Mouse (Mus musculus): ENCODE measurements around the gene Pithd1. TPM values are rescaled to one million over a fixed set of nuclear protein-coding genes. Genes with fewer than 3 reads are reported as not detected.

Gene Pithd1
- polyA plus RNA-seq, 1 experiment from 2014 or later, result 69.6 TPM

DNA sequence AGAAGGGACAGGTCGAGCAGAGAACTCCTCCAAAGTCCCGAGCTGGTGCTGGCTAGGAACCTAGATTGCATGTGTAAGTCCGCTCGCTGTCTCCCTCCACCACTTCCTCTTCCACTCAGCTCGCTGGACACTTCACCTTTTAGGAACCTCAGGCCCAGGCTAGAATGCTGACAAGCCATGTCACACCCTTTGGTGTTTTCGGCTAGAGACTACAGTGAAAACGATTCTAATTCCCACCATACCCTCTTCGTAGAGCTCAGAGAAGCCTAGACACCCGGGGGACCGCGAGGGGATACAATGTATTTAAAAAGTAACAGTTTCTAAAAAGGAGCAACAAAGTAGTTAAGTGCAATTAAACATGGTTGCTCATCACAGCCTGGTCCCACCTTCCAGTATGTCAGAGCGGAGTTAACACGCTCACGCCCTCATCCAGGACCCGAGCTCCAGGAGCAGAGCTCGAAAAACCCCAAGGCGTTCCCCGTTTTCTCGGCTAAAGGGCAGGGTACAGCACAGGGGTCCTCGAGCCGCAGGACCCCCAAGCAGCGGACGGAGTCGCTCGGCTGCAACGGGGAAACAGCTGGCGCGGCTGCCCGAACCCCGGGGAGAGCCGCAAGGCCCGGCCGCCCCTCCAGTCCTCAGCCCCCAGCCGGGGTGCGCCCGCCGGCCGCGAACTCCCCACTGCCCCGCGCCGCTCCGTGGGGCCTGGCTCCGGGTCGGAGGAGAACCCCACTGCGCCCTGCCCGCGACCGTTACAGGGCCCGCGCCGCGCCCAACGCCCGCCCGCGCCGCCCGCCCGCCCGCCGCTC is 33.9 kb upstream of the Pithd1 start:
- Histone ChIP-seq H3K27me3 (no peaks in the 10 kb centered on the region), H3K9ac (replicated peaks) (peak overlapping the region; percentile 98), H3K9me3 (no peaks in the 10 kb centered on the region), H3K27ac (peak overlapping the region; percentile 85), H3K4me3 (replicated peaks) (peak overlapping the region; percentile 99), H3K4me1 (replicated peaks) (peaks cover 14% of the 10 kb centered on the region), H3K36me3 (no peaks in the 10 kb centered on the region), H3K4me2 (peak overlapping the region; percentile 94)
- ATAC-seq (ENCODE audit: insufficient number of reproducible peaks, insufficient read depth, low FRiP score, low TSS enrichment, low read depth), result peak; percentile 61; the same call in 1 of the 2 replicates
- 1% methylated on average over 59 of the region's 62 CpGs for WGBS

DNA sequence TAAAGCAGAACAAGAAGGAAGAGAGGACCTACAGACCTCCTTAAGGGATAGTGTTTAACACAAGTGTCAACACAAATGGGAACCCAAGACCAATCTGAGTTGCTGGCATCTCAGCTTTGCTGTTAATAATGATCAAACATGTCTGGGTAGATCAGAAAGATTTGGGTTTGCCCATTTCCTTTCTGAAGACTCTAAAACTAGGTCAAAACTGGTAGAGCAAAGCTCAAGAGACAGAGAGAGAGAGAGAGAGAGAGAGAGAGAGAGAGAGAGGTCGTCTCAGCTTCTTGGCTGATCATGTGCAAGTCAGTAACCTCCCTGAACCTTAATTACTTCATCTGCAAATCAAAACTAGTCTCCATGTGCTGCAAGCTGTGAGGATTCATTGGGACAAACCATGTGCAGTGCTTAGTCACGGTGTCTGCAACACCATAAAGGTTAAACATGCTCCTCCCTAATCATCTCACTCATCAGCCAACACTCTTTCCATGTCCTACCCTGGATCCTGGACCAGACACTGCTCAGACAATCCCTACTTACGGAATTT is 29.1 kb upstream of the Pithd1 start:
- Histone ChIP-seq H3K27me3 (no peaks in the 10 kb centered on the region), H3K4me1 (replicated peaks) (peaks cover 14% of the 10 kb centered on the region), H3K4me2 (no peak overlapping the region), H3K9me3 (no peaks in the 10 kb centered on the region), H3K4me3 (replicated peaks) (no peak overlapping the region), H3K27ac (no peak overlapping the region), H3K9ac (replicated peaks) (no peak overlapping the region), H3K36me3 (peaks cover 32% of the 10 kb centered on the region)
- 84% methylated on average over 3 of the region's 3 CpGs for WGBS
- ATAC-seq (ENCODE audit: insufficient number of reproducible peaks, insufficient read depth, low FRiP score, low TSS enrichment, low read depth), result no peak

DNA sequence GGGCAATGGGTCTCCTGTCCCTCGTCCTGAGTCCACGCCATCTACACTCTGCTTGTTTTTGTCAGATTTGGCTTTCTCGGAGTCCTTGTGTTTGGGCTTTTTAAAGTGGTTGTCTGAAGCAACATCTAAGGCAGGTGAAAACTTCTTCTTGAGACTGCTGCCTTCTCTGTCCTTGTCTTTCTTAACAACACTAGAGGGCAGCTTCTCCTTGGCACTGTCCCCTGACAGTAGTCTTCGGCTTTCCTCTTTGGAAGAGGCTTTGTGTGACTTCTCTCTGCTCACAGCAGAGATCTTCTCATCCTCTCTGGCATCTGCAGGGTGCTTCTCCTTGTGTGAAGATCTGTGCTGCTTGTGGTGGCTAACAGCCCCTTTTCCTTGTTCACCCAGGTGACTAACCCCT is 23.5 kb upstream of the Pithd1 start:
- H3K9ac ChIP-seq (replicated peaks), result no peak overlapping the region
- WGBS, result 96% methylated on average over 4 of the region's 4 CpGs
- H3K4me3 ChIP-seq (replicated peaks), result no peak overlapping the region
- ATAC-seq (ENCODE audit: insufficient number of reproducible peaks, insufficient read depth, low FRiP score, low TSS enrichment, low read depth), result no peak
- peaks cover 83% of the 10 kb centered on the region for H3K36me3 ChIP-seq
- H3K27me3 ChIP-seq, result no peaks in the 10 kb centered on the region
- H3K27ac ChIP-seq, result no peak overlapping the region
- H3K9me3 ChIP-seq, result no peaks in the 10 kb centered on the region
- H3K4me1 ChIP-seq (replicated peaks), result no peaks in the 10 kb centered on the region
- no peak overlapping the region for H3K4me2 ChIP-seq

DNA sequence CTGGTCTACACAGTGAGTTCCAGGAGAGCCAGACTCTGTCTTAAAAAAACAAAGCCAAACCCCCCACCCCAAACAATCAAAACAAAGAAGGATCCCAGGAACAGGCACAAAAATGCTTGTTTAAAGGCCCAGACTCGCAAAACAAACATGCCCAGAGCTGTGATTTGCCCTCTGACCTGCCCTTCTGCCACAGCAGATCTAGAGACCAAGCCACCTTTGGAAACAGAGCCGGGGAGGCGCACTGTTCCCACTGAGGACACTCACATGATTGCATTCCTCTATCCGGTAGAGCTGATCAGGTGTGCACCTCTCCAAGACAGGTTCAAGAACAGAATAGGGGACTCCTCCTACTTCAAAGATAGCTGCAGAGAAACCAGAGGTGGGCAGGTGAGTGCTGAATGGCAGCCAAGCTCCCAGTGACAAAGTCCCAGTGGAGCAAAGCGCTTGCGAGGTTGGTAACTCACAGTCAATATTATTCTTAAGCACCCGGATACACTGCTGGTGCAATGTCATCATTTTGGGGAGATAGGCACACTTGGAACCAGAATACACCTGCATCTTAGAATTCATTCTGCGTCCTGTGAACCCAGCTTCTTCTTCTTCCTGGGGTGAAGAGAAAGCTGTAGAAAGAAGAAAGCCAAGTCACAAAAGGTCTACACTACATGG is 21.9 kb upstream of the Pithd1 start:
- Histone ChIP-seq H3K9me3 (no peaks in the 10 kb centered on the region), H3K4me2 (no peak overlapping the region), H3K4me1 (replicated peaks) (no peaks in the 10 kb centered on the region), H3K36me3 (peaks cover 93% of the 10 kb centered on the region), H3K4me3 (replicated peaks) (no peak overlapping the region), H3K27me3 (no peaks in the 10 kb centered on the region), H3K27ac (no peak overlapping the region), H3K9ac (replicated peaks) (no peak overlapping the region)
- 95% methylated on average over 8 of the region's 8 CpGs for WGBS
- ATAC-seq (ENCODE audit: insufficient number of reproducible peaks, insufficient read depth, low FRiP score, low TSS enrichment, low read depth), result no peak

DNA sequence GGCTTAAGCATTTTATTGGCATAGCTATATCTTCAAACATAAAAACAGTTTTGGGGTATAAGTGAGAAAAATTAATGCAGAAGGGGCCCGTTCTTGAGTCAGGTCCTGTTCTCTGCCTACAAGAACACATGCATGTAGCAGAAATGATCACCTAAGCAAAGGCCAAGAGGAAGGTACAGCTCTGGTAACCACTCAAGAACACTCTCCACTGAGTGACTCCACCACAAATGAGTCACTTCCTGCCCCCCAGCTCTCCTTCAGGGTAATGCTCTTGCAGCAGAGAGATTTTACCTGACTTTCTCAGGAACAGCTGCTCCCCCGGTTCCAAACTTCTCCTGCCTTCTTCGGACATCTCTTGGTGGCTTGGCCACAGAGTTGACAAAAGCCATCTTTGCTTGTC is 19.8 kb upstream of the Pithd1 start:
- WGBS, result 96% methylated on average over 3 of the region's 3 CpGs
- Histone ChIP-seq H3K27me3 (no peaks in the 10 kb centered on the region), H3K36me3 (peaks cover 96% of the 10 kb centered on the region)

DNA sequence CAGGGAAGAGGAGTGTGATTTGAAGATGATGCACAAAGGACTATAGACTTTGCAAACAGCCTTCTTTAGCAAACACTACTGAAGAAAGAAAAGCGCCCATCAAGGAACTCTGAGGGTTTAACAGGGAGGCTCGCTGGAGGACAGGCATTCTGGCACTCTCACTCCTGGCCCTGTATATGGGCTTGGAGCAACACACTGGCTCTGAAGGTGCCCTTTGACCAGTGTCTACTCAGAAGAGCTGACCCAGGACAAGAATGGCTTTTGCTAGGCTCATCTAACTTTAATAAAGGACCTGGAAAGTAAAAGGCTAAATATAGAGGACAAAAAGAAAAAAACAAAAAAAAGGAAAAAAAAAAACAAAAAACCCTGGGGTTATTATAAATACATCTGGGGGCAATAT is 17.9 kb upstream of the Pithd1 start:
- Histone ChIP-seq H3K9ac (replicated peaks) (no peak overlapping the region), H3K4me2 (no peak overlapping the region), H3K27me3 (no peaks in the 10 kb centered on the region), H3K4me3 (replicated peaks) (no peak overlapping the region), H3K4me1 (replicated peaks) (no peaks in the 10 kb centered on the region), H3K27ac (no peak overlapping the region), H3K36me3 (peaks cover 85% of the 10 kb centered on the region), H3K9me3 (no peaks in the 10 kb centered on the region)
- WGBS, result 93% methylated on average over 2 of the region's 2 CpGs
- no peak for ATAC-seq (ENCODE audit: insufficient number of reproducible peaks, insufficient read depth, low FRiP score, low TSS enrichment, low read depth)

More for the DNA sequence above, 19.8 kb upstream of the Pithd1 start:
- no peak overlapping the region for H3K9ac ChIP-seq (replicated peaks)
- H3K4me2 ChIP-seq, result no peak overlapping the region
- ATAC-seq (ENCODE audit: insufficient number of reproducible peaks, insufficient read depth, low FRiP score, low TSS enrichment, low read depth), result no peak
- H3K9me3 ChIP-seq, result no peaks in the 10 kb centered on the region
- H3K27ac ChIP-seq, result no peak overlapping the region
- H3K4me1 ChIP-seq (replicated peaks), result no peaks in the 10 kb centered on the region
- no peak overlapping the region for H3K4me3 ChIP-seq (replicated peaks)

DNA sequence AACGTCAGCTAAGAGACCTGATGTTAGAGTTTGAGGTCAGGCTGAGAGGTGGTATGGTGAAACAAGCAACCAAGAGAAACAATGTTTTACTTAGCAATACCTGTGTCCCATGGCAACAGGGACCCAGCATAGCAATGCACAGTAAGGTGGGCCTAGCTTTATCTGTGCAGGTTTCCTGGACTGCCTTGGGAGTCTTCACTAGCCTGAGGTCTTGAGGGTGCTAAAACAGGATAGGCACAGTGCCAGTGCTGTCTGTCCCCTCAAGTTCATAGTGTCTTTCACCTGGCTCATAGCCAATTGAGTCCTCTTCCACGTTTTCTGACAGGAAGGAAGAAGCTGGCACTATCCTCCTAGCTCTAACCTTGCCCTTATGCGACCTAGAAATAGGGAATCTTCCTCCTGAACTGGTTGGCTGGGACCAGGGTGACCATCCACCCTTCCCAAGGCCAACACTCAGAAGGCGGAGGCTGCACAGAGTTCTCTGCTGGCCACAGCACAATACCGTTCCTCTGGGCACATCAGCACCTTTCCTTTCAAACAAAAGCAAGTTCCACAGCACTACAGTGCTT is 17.1 kb upstream of the Pithd1 start:
- Histone ChIP-seq H3K4me3 (replicated peaks) (no peak overlapping the region), H3K9ac (replicated peaks) (no peak overlapping the region), H3K9me3 (no peaks in the 10 kb centered on the region), H3K36me3 (peaks cover 78% of the 10 kb centered on the region), H3K27me3 (no peaks in the 10 kb centered on the region), H3K27ac (no peak overlapping the region), H3K4me1 (replicated peaks) (no peaks in the 10 kb centered on the region), H3K4me2 (no peak overlapping the region)
- ATAC-seq (ENCODE audit: insufficient number of reproducible peaks, insufficient read depth, low FRiP score, low TSS enrichment, low read depth), result no peak
- WGBS, result 86% methylated on average over 5 of the region's 5 CpGs

DNA sequence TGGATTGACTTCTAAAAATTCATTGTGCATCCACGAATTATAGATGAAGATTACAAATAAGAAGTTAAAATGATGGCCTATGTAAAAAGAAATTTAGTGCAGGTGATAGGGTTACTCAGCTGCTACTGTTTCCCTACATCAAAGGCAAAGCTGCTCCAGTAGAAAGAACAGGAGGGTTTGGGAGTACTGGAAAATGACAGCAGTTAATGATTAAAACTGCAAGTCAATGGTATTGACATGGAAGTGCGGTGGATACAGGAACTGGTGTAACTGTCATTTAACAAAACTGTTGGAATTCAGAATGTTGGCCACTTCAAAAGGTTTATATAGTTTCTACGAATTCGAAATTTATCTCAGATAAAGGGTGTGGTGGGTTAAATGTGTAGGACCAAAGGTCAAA is 8.1 kb upstream of the Pithd1 start:
- Histone ChIP-seq H3K4me2 (no peak overlapping the region), H3K4me1 (replicated peaks) (no peaks in the 10 kb centered on the region), H3K9ac (replicated peaks) (no peak overlapping the region), H3K27me3 (no peaks in the 10 kb centered on the region), H3K9me3 (peaks cover 5% of the 10 kb centered on the region; the same call in 1 of the 2 replicates), H3K36me3 (no peaks in the 10 kb centered on the region), H3K4me3 (replicated peaks) (no peak overlapping the region), H3K27ac (no peak overlapping the region)
- ATAC-seq (ENCODE audit: insufficient number of reproducible peaks, insufficient read depth, low FRiP score, low TSS enrichment, low read depth), result no peak
- WGBS, result 86% methylated on average over 4 of the region's 4 CpGs

DNA sequence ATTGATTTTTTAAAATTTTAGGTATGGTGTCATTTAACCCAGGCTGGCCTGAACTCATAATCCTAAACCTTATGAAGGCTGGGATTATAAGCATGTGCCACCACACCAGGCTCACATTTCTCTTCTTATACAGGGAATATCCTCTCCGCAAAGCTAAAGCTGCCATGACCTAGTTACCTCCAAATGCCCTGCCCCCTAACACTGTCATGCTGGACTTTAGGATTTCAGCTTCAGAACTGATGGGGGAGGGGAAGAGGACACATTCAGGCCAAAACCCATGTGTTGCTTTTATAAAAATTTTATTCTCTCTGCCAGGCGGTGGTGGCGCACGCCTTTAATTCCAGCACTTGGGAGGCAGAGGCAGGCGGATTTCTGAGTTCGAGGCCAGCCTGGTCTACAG is 6.9 kb upstream of the Pithd1 start:
- Histone ChIP-seq H3K4me1 (replicated peaks) (no peaks in the 10 kb centered on the region), H3K36me3 (no peaks in the 10 kb centered on the region), H3K27me3 (no peaks in the 10 kb centered on the region), H3K4me2 (no peak overlapping the region), H3K9ac (replicated peaks) (no peak overlapping the region), H3K9me3 (peaks cover 5% of the 10 kb centered on the region; the same call in 1 of the 2 replicates), H3K4me3 (replicated peaks) (no peak overlapping the region), H3K27ac (no peak overlapping the region)
- 96% methylated on average over 6 of the region's 6 CpGs for WGBS
- ATAC-seq (ENCODE audit: insufficient number of reproducible peaks, insufficient read depth, low FRiP score, low TSS enrichment, low read depth), result no peak

DNA sequence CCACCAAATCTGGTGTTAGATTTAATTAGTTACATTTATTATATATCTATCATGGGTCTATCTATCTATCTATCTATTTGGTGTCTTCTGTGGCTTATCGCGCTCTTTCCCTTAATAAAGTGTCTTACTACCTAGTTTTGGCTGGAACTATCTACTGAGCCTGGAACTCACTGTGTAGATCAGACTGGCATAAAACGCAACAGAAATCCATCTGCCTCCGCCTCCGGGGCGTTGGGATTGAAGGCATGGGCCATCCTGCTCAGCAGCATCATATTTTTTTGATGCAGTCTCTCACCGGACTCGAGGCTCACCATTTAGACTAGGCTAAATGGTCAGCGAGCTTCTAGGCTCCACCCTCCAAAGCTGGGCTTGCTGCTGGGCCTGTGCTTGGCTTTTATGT is 650 bp upstream of the Pithd1 start:
- Histone ChIP-seq H3K27ac (peak overlapping the region; percentile 91), H3K4me1 (replicated peaks) (peaks cover 12% of the 10 kb centered on the region), H3K36me3 (peaks cover 31% of the 10 kb centered on the region), H3K9me3 (no peaks in the 10 kb centered on the region), H3K4me2 (peak overlapping the region; percentile 83), H3K27me3 (no peaks in the 10 kb centered on the region), H3K4me3 (replicated peaks) (peak overlapping the region; percentile 95), H3K9ac (replicated peaks) (peak overlapping the region; percentile 95)
- ATAC-seq (ENCODE audit: insufficient number of reproducible peaks, insufficient read depth, low FRiP score, low TSS enrichment, low read depth), result no peak
- WGBS, result 75% methylated on average over 9 of the region's 9 CpGs

DNA sequence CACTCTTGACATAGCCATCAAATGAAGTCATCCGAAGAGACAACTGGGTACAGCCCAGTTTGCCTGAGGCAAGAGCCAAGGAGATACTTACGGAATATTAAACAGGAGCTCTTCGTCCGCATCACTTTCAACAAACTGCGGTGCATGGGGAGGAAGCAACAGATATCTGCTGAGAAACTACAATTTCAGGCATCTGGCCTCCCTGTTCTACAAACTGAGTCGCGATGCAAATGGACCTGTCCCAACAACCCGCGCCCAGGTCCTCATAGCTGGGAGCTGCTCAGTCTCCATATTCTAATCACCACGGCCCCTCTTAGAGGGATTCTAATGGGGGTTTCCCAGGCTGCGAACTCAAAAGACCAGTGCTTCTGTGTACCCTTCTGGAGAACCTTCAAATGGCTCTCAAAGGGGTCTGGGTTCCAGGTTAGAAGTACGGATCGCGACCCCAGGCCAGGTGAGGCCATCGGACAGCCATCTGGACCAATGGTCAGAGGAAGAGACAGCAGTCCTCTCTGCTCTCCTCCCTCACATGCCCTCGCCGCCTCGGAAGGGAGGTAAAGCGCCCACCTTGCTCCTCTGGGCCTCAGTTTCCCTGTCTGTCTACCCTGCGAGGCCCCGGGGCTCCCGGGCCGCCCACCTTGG is 642 bp downstream of the Pithd1 start:
- 10% methylated on average over 23 of the region's 23 CpGs for WGBS
- Histone ChIP-seq H3K27me3 (no peaks in the 10 kb centered on the region), H3K36me3 (peaks cover 43% of the 10 kb centered on the region), H3K4me1 (replicated peaks) (peaks cover 12% of the 10 kb centered on the region), H3K9me3 (no peaks in the 10 kb centered on the region), H3K27ac (peak overlapping the region; percentile 91), H3K4me2 (peak overlapping the region; percentile 83), H3K9ac (replicated peaks) (peak overlapping the region; percentile 95), H3K4me3 (replicated peaks) (peak overlapping the region; percentile 95)
- 0 out of 2 replicates have a peak, but pooled peaks have one; percentile 22 for ATAC-seq (ENCODE audit: insufficient number of reproducible peaks, insufficient read depth, low FRiP score, low TSS enrichment, low read depth)

Data from limb, embryonic 12.5 days (tissue).